Mouse (Mus musculus) testis, adult 2 months (tissue): ENCODE measurements at regions not wholly inside any gene's neighbourhood (a gene's known extent, or its start where the extent isn't known, plus 50 kb on each side); places are given as distances from the start of the nearest gene placed in this dataset.

Experiments used
- CTCF ChIP-seq: fragments of 200-500 bp; IDR thresholded peaks from 2 replicates; pipeline ENCODE4 v1.5.1; 2012; ENCODE audit warnings: low read depth, mild to moderate bottlenecking, inconsistent platforms, low read length, moderate library complexity; ENCODE audit not compliant: control insufficient read depth, insufficient read depth, insufficient replicate concordance
- POLR2A ChIP-seq: fragments of 200-500 bp; IDR thresholded peaks from 2 replicates; pipeline ENCODE4 v1.6.1; 2012; ENCODE audit warnings: low read depth, mild to moderate bottlenecking, inconsistent platforms, low read length, moderate library complexity; ENCODE audit not compliant: control insufficient read depth

GRCm38 (mm10) chr3:120934401-120934800 lies 237.1 kb downstream of the Rwdd3 start:
- TF ChIP-seq POLR2A (no peak), CTCF (no peak)
